Mouse (Mus musculus): ENCODE data around the gene Olfr1489. TPM values are rescaled to one million over a fixed set of nuclear protein-coding genes. Genes with fewer than 3 reads are reported as not detected.
"Not testable (repeated sequence)": the region's sequence is repeated elsewhere in the genome, so short reads cannot be mapped to it uniquely, and the experiment has no call there.

Gene Olfr1489
- total RNA-seq (2022): not detected

- DNase-seq (ENCODE audit: low spot score): no peak
Measured at GRCm38 (mm10) chr19:13631321-13631720, at the start of gene Olfr1489. Gene Olfr1489, plus strand, starts transcription at chr19:13631621.

- DNase-seq (ENCODE audit: low spot score): no peak
Measured at GRCm38 (mm10) chr19:13583211-13583610, 48.2 kb upstream of the Olfr1489 start, which contains the start of gene Olfr1484. Gene Olfr1484, plus strand, starts transcription at chr19:13583511.

GRCm38 (mm10) chr19:13617075-13617474 lies 14.3 kb upstream of the Olfr1489 start, which contains the start of gene Olfr1487:
Gene Olfr1487, plus strand, starts transcription at chr19:13617375.
- DNase-seq (ENCODE audit: low spot score): not testable (repeated sequence)

GRCm38 (mm10) chr19:13650791-13651190 lies 19.4 kb downstream of the Olfr1489 start, which contains the start of gene Olfr1490:
Gene Olfr1490, plus strand, starts transcription at chr19:13651091.
- DNase-seq (ENCODE audit: low spot score): no peak

Small RNAs within 50 kb of the gene (microRNA-seq; reads per million reads assigned to microRNA genes)
- gene Gm22323: not detected
- gene Gm23931: not detected

Other genes with a start within 250 kb of the Olfr1489 start
- gene Olfr1469, start 223.8 kb upstream of the Olfr1489 start, total RNA-seq (2022): not detected
- gene Olfr1471, start 188.2 kb upstream of the Olfr1489 start, total RNA-seq (2022): not detected
- gene Olfr1472, start 175.5 kb upstream of the Olfr1489 start, total RNA-seq (2022): not detected
- not detected for gene Olfr1474, start 162.1 kb upstream of the Olfr1489 start, total RNA-seq (2022)
- not detected for gene Olfr1475, start 151.4 kb upstream of the Olfr1489 start, total RNA-seq (2022)
- gene Olfr1477, start 131.1 kb upstream of the Olfr1489 start, total RNA-seq (2022): not detected
- not detected for gene Olfr1480, start 103.7 kb upstream of the Olfr1489 start, total RNA-seq (2022)
- gene Olfr1484, start 48.1 kb upstream of the Olfr1489 start, total RNA-seq (2022): not detected
- not detected for gene Olfr1487, start 14.2 kb upstream of the Olfr1489 start, total RNA-seq (2022)
- gene Olfr1490, start 19.5 kb downstream of the Olfr1489 start, total RNA-seq (2022): not detected
- gene Olfr1491, start 65.6 kb downstream of the Olfr1489 start, total RNA-seq (2022): not detected
- not detected for gene Olfr1493-ps1, start 91.7 kb downstream of the Olfr1489 start, total RNA-seq (2022)
- gene Olfr1494, start 108.1 kb downstream of the Olfr1489 start, total RNA-seq (2022): not detected
- not detected for gene Olfr1495, start 133.0 kb downstream of the Olfr1489 start, total RNA-seq (2022)
- not detected for gene Olfr1496, start 146.3 kb downstream of the Olfr1489 start, total RNA-seq (2022)
- gene Olfr1497, start 166.6 kb downstream of the Olfr1489 start, total RNA-seq (2022): not detected
- not detected for gene Olfr1499, start 187.8 kb downstream of the Olfr1489 start, total RNA-seq (2022)
- gene Olfr1500, start 198.9 kb downstream of the Olfr1489 start, total RNA-seq (2022): not detected
- gene Olfr1501, start 219.1 kb downstream of the Olfr1489 start, total RNA-seq (2022): not detected
- gene Olfr1502, start 230.2 kb downstream of the Olfr1489 start, total RNA-seq (2022): not detected

Data from heart, adult 8-10 months (tissue).